Mouse (Mus musculus) thymus, adult 18-20 months (tissue): ENCODE measurements at regions not wholly inside any gene's neighbourhood (a gene's known extent, or its start where the extent isn't known, plus 50 kb on each side); places are given as distances from the start of the nearest gene placed in this dataset.
"Not testable (repeated sequence)": the region's sequence is repeated elsewhere in the genome, so short reads cannot be mapped to it uniquely, and the experiment has no call there.

Source experiments
- DNase-seq, 2 experiments: peaks; one replicate each; pipeline ENCODE4 v3.0.0; 2022; ENCODE audit warnings: mixed read lengths in 2 of 2

GRCm38 (mm10) chr17:13590240-13590837 is 170.0 kb upstream of the Afdn start:
- not testable (repeated sequence) for DNase-seq
